ENCODE assay signal across 9 mouse cellular contexts in the genomic region with DNA sequence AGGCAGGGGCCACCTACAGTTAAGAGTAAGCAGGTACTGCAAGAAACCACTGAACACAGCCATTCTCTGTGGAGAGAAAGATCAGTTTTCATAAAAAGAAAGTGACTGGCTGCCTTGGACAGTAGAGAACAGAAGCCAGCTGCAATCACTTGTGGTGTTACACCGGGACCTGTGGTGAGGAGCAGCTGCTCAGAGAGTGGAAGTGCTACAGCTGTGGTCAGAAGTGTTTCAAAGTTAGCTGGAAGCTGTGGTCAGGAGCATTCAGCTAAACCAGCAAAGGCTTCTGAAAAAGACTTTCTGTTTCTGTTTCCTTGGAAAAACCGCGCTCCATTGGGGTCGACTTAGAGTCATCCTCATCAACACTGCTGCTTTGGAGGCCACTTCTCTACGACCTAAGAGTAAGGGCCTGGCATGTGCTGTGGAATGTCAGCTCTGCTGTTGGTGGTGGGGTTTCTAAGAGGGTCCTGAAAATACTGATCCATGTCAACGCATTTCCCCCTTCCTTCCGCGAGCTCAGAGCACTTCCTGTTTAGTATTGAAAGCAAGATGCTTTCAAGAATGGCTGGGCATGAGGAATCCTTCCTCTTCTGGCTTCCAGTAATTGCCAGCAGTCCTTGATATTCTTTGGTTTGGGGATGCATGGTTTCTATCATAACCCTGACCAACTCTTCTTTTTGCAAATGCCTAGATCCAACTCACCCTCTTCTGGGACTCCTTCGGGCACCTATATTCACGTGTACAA.
DNase-seq lines count a peak whose midpoint lies in the region; ATAC-seq and TF ChIP-seq lines count a peak whose summit lies in the region.
"Had no signal": no experiment of that assay in that cellular context is flagged by ENCODE, and none has a peak within 500 bp of the region (broad histone marks: within the 10 kb centered on the region; RNA-seq: fewer than 3 reads in every experiment).

No protein-coding gene starts in this region.

- no peak overlapping the region for H3K27ac ChIP-seq in midbrain, postnatal 0 days (ENCODE audit: low read depth, low read length)
- no peak overlapping the region for H3K27ac ChIP-seq in midbrain, embryonic 11.5 days (ENCODE audit: low read depth, low read length)
- H3K27ac ChIP-seq in heart, embryonic 16.5 days (ENCODE audit: low read length): no peak overlapping the region
- H3K27ac ChIP-seq: heart, embryonic 15.5 days had no signal

- no peaks in the 10 kb centered on the region for H3K36me3 ChIP-seq in midbrain, postnatal 0 days (ENCODE audit: insufficient read depth, low read length)
- no peaks in the 10 kb centered on the region for H3K36me3 ChIP-seq in midbrain, embryonic 11.5 days (ENCODE audit: control insufficient read depth, insufficient read depth, low read length)
- H3K36me3 ChIP-seq in heart, embryonic 16.5 days (ENCODE audit: control insufficient read depth, insufficient read depth): no peaks in the 10 kb centered on the region
- H3K36me3 ChIP-seq: heart, embryonic 15.5 days had no signal

- H3K4me3 ChIP-seq in midbrain, postnatal 0 days (ENCODE audit: low read depth, low read length): no peak overlapping the region
- no peak overlapping the region for H3K4me3 ChIP-seq in midbrain, embryonic 11.5 days (ENCODE audit: low read depth, low read length)
- no peak overlapping the region for H3K4me3 ChIP-seq in heart, embryonic 16.5 days (ENCODE audit: low read length)
- H3K4me3 ChIP-seq: heart, embryonic 15.5 days had no signal

- no peaks in the 10 kb centered on the region for H3K4me1 ChIP-seq in midbrain, postnatal 0 days (ENCODE audit: insufficient read depth, low read length)
- H3K4me1 ChIP-seq in midbrain, embryonic 11.5 days (ENCODE audit: control insufficient read depth, insufficient read depth, low read length): no peaks in the 10 kb centered on the region
- no peaks in the 10 kb centered on the region for H3K4me1 ChIP-seq in heart, embryonic 16.5 days (ENCODE audit: control insufficient read depth, insufficient read depth, low read length)
- H3K4me1 ChIP-seq: heart, embryonic 15.5 days had no signal

- DNase-seq in midbrain, postnatal 0 days (ENCODE audit: low spot score): peak; percentile 12
- no peak for DNase-seq in midbrain, embryonic 11.5 days (ENCODE audit: low spot score, missing footprints)
- DNase-seq in lung, postnatal 36 days: peak; percentile 58
- peak; percentile 20 for DNase-seq in thymus, postnatal 25 days
- DNase-seq in cerebellum, adult 11-12 months: no peak
- no peak for DNase-seq in urinary bladder, postnatal 4 days (ENCODE audit: low spot score in 2 of 2)
- DNase-seq: cerebellum, postnatal 25 days had no signal

- no peak overlapping the region for H3K9ac ChIP-seq in midbrain, postnatal 0 days (replicated peaks; ENCODE audit: low read length, poor library complexity, severe bottlenecking)
- H3K9ac ChIP-seq in midbrain, embryonic 11.5 days (ENCODE audit: low read length): no peak overlapping the region
- H3K9ac ChIP-seq in heart, embryonic 16.5 days (ENCODE audit: low read length): no peak overlapping the region
- H3K9ac ChIP-seq: heart, embryonic 15.5 days had no signal

- WGBS in midbrain, postnatal 0 days: 88% methylated on average over 10 of the region's 10 CpGs
- WGBS in midbrain, embryonic 11.5 days: 91% methylated on average over 10 of the region's 10 CpGs
- 73% methylated on average over 10 of the region's 10 CpGs for WGBS in heart, embryonic 16.5 days

- no peak overlapping the region for H3K4me2 ChIP-seq in midbrain, postnatal 0 days (ENCODE audit: low read depth, low read length, poor library complexity, severe bottlenecking)
- H3K4me2 ChIP-seq in midbrain, embryonic 11.5 days: no peak overlapping the region
- H3K4me2 ChIP-seq in heart, embryonic 16.5 days (ENCODE audit: low read depth, low read length): no peak overlapping the region
- H3K4me2 ChIP-seq: heart, embryonic 15.5 days had no signal

- no peak for ATAC-seq in midbrain, postnatal 0 days (ENCODE audit: low FRiP score)
- no peak for ATAC-seq in midbrain, embryonic 11.5 days (ENCODE audit: low FRiP score)
- peak; percentile 69 for ATAC-seq in heart, embryonic 16.5 days (replicated peaks; ENCODE audit: extremely low read depth, insufficient read depth, low FRiP score)

- no peaks in the 10 kb centered on the region for H3K27me3 ChIP-seq in midbrain, postnatal 0 days (ENCODE audit: insufficient read depth, low read length)
- no peaks in the 10 kb centered on the region for H3K27me3 ChIP-seq in midbrain, embryonic 11.5 days (ENCODE audit: control insufficient read depth, insufficient read depth, low read length)
- H3K27me3 ChIP-seq in heart, embryonic 16.5 days (ENCODE audit: control insufficient read depth, insufficient read depth, low read length): no peaks in the 10 kb centered on the region
- H3K27me3 ChIP-seq: heart, embryonic 15.5 days had no signal

- no peaks in the 10 kb centered on the region for H3K9me3 ChIP-seq in midbrain, postnatal 0 days (ENCODE audit: low read length)
- no peaks in the 10 kb centered on the region for H3K9me3 ChIP-seq in midbrain, embryonic 11.5 days (ENCODE audit: control insufficient read depth, low read length)
- H3K9me3 ChIP-seq in heart, embryonic 16.5 days (replicated peaks; ENCODE audit: control insufficient read depth, low read length): no peaks in the 10 kb centered on the region
- H3K9me3 ChIP-seq: heart, embryonic 15.5 days had no signal

- no peak for TF ChIP-seq CTCF in midbrain, postnatal 0 days (IDR thresholded peaks at IDR 0.05)

Comparison
In these comparisons a context has a peak if more than half of its experiments do, and no peak if none do; other contexts are left out.
1. DNase-seq: peak in midbrain, postnatal 0 days (single experiment), lung, postnatal 36 days (single experiment) and thymus, postnatal 25 days (single experiment); none in midbrain, embryonic 11.5 days (single experiment), cerebellum, adult 11-12 months (single experiment) and urinary bladder, postnatal 4 days (0 of 2).